Mouse (Mus musculus) C2C12 (cell line): Measurements from ENCODE around the gene Cnpy1.

Experiments
- CEBPB ChIP-seq: IDR thresholded peaks from one replicate; pipeline ENCODE4 v1.6.1; 2011; ENCODE audit warnings: low read depth, mild to moderate bottlenecking, control low read depth, moderate library complexity
- CTCF ChIP-seq: IDR thresholded peaks from one replicate; pipeline ENCODE4 v1.5.1; 2011; ENCODE audit not compliant: control insufficient read depth, insufficient read depth, insufficient read length
- FOSL1 ChIP-seq: IDR thresholded peaks from one replicate; pipeline ENCODE4 v1.8.0; 2011; ENCODE audit warnings: mild to moderate bottlenecking, low read length; ENCODE audit not compliant: poor library complexity, insufficient read depth, severe bottlenecking
- MAX ChIP-seq: IDR thresholded peaks from one replicate; pipeline ENCODE4 v1.6.1; 2011; ENCODE audit warnings: mild to moderate bottlenecking, control low read depth
- MYOD1 ChIP-seq: IDR thresholded peaks from one replicate; pipeline ENCODE4 v1.6.1; 2011; ENCODE audit warnings: low read depth; ENCODE audit not compliant: control insufficient read depth, insufficient read length
- USF1 ChIP-seq: IDR thresholded peaks from one replicate; pipeline ENCODE4 v1.6.1; 2011; ENCODE audit warnings: low read depth, mild to moderate bottlenecking, control low read depth, moderate library complexity

DNA sequence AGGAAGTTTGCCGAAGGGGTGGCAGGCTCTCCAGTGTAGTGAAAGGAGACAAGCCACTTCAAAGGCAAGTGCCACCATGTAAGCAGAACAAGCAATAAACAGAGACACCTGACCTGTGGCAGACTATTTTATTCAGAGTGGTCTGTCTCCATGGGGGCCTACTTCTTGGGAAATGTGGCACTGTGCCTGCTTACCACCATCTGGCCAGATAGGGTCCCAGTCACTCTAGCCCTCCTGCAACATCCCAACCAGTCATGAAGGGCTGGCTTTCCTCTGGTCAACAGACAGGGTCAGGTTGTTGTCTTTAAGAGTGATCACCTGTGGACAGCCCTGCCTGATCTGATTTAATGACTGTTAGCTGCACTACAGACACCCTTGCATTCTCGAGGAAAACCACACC lies 50.1 kb downstream of the Cnpy1 start:
- TF ChIP-seq CTCF (no peak), USF1 (no peak), MYOD1 (no peak), FOSL1 (no peak), CEBPB (no peak), MAX (no peak)
